Mouse (Mus musculus) CH12.LX (cell line): ENCODE data around the gene Zfp784. TPM values are rescaled to one million over a fixed set of nuclear protein-coding genes. Genes with fewer than 3 reads are reported as not detected.
A peak's percentile ranks its signal among the peaks of the same experiment; 100 is the strongest.

Experiments
- DNase-seq: peaks from one replicate; pipeline ENCODE4 v3.0.0-alpha.2; 2013; ENCODE audit errors: extremely low read depth
- H3K27ac ChIP-seq: 2 replicates; pipeline ENCODE4 v1.5.1; 2012; ENCODE audit warnings: low read depth, mild to moderate bottlenecking, control low read depth, moderate library complexity; ENCODE audit not compliant: insufficient read depth
- H3K27me3 ChIP-seq: replicated peaks from 2 replicates; pipeline ENCODE3; 2012; ENCODE audit warnings: inconsistent platforms
- H3K36me3 ChIP-seq, 2 experiments: replicated peaks in 1 of 2; 2 replicates each; pipeline versions ENCODE3 to v1.6.1; 2012; ENCODE audit warnings: inconsistent platforms in 1 of 2, low read length in 1 of 2, mild to moderate bottlenecking in 1 of 2, mixed read lengths in 1 of 2, moderate library complexity in 1 of 2; ENCODE audit not compliant: control insufficient read depth in 1 of 2, insufficient read depth in 1 of 2
- H3K4me1 ChIP-seq, 2 experiments: 2 replicates each; pipeline ENCODE4 v1.6.1; 2012; ENCODE audit warnings: inconsistent platforms in 1 of 2, moderate library complexity in 1 of 2; ENCODE audit not compliant: insufficient read depth in 2 of 2, control insufficient read depth in 1 of 2
- H3K4me2 ChIP-seq: 2 replicates; pipeline ENCODE4 v1.6.1; 2012; ENCODE audit warnings: low read depth, mild to moderate bottlenecking, control low read depth; ENCODE audit not compliant: poor library complexity, insufficient read depth, severe bottlenecking
- H3K4me3 ChIP-seq, 3 experiments: fragments of 150-350 bp in 1 of 3; sonication (generic) in 1 of 3; replicated peaks in 1 of 3; 2 replicates each; pipeline versions ENCODE3 to v1.5.1; 2011 to 2012; ENCODE audit warnings: low read depth in 2 of 3, low read length in 2 of 3, mild to moderate bottlenecking in 2 of 3, moderate library complexity in 2 of 3, control low read depth in 1 of 3, improper control_type of control experiment in 1 of 3, inconsistent platforms in 1 of 3, mixed read lengths in 1 of 3; ENCODE audit not compliant: poor library complexity in 1 of 3
- H3K79me2 ChIP-seq: replicated peaks from 2 replicates; pipeline ENCODE4 v1.6.1; 2012; ENCODE audit warnings: mild to moderate bottlenecking, moderate library complexity; ENCODE audit not compliant: control insufficient read depth, poor library complexity, insufficient read depth, severe bottlenecking; ENCODE audit errors: extremely low read depth
- H3K9ac ChIP-seq: 2 replicates; pipeline ENCODE4 v1.6.1; 2012; ENCODE audit warnings: low read depth, mild to moderate bottlenecking, control low read depth, moderate library complexity; ENCODE audit not compliant: insufficient read depth
- H3K9me3 ChIP-seq: replicated peaks from 2 replicates; pipeline ENCODE3; 2012; ENCODE audit warnings: low read length, inconsistent platforms, mixed read lengths
- BHLHE40 ChIP-seq: IDR thresholded peaks from 2 replicates; pipeline ENCODE4 v1.6.1; 2011; ENCODE audit warnings: mild to moderate bottlenecking, low read depth, low read length, improper control_type of control experiment
- CHD1 ChIP-seq: IDR thresholded peaks from 2 replicates; pipeline ENCODE4 v1.6.1; 2012; ENCODE audit warnings: low read depth, low read length, improper control_type of control experiment, inconsistent platforms
- CHD2 ChIP-seq: IDR thresholded peaks from 2 replicates; pipeline ENCODE4 v1.6.1; 2011; ENCODE audit warnings: low read length, improper control_type of control experiment
- CTCF ChIP-seq, 2 experiments: IDR thresholded peaks in 1 of 2; conservative IDR thresholded peaks in 1 of 2; 2 replicates each; pipeline ENCODE4 v1.5.1; 2011 to 2012; ENCODE audit warnings: low read depth in 2 of 2, low read length in 2 of 2, improper control_type of control experiment in 1 of 2, inconsistent platforms in 1 of 2, mild to moderate bottlenecking in 1 of 2, moderate library complexity in 1 of 2
- E2F4 ChIP-seq: IDR thresholded peaks from 2 replicates; pipeline ENCODE4 v1.6.1; 2011; ENCODE audit warnings: low read depth, low read length, improper control_type of control experiment; ENCODE audit not compliant: insufficient replicate concordance
- ELF1 ChIP-seq: IDR thresholded peaks from 2 replicates; pipeline ENCODE4 v1.6.1; 2014; ENCODE audit warnings: low read depth, mild to moderate bottlenecking, inconsistent platforms, low read length, improper control_type of control experiment
- EP300 ChIP-seq: IDR thresholded peaks from 2 replicates; pipeline ENCODE4 v1.6.1; 2011; ENCODE audit warnings: low read length, improper control_type of control experiment
- ETS1 ChIP-seq: conservative IDR thresholded peaks from 2 replicates; pipeline ENCODE4 v1.6.1; 2012; ENCODE audit warnings: low read depth, mild to moderate bottlenecking, inconsistent platforms, low read length, improper control_type of control experiment, moderate library complexity
- GABPA ChIP-seq: IDR thresholded peaks from 2 replicates; pipeline ENCODE4 v1.6.1; 2012; ENCODE audit warnings: low read depth, low read length, improper control_type of control experiment, inconsistent platforms; ENCODE audit not compliant: insufficient replicate concordance
- HCFC1 ChIP-seq: IDR thresholded peaks from 2 replicates; pipeline ENCODE4 v1.6.1; 2012; ENCODE audit warnings: low read depth, mild to moderate bottlenecking, inconsistent platforms, low read length, improper control_type of control experiment
- IRF4 ChIP-seq: IDR thresholded peaks from 2 replicates; pipeline ENCODE4 v1.6.1; 2014; ENCODE audit warnings: low read depth, mild to moderate bottlenecking, inconsistent platforms, low read length, improper control_type of control experiment
- JUN ChIP-seq: IDR thresholded peaks from 2 replicates; pipeline ENCODE4 v1.6.1; 2011; ENCODE audit warnings: low read depth, mild to moderate bottlenecking, low read length, improper control_type of control experiment, moderate library complexity; ENCODE audit not compliant: insufficient read depth
- JUND ChIP-seq: conservative IDR thresholded peaks from 2 replicates; pipeline ENCODE4 v1.6.1; 2011; ENCODE audit warnings: low read depth, low read length, improper control_type of control experiment
- KAT2A ChIP-seq: IDR thresholded peaks from 2 replicates; pipeline ENCODE4 v1.6.1; 2012; ENCODE audit warnings: low read length, improper control_type of control experiment, inconsistent platforms; ENCODE audit not compliant: insufficient replicate concordance
- MAFK ChIP-seq: IDR thresholded peaks from 2 replicates; pipeline ENCODE4 v1.6.1; 2011; ENCODE audit warnings: low read length, improper control_type of control experiment; ENCODE audit not compliant: insufficient replicate concordance
- MAX ChIP-seq: IDR thresholded peaks from 2 replicates; pipeline ENCODE4 v1.6.1; 2011; ENCODE audit warnings: low read length, improper control_type of control experiment
- MAZ ChIP-seq: IDR thresholded peaks from 2 replicates; pipeline ENCODE4 v1.6.1; 2012; ENCODE audit warnings: low read depth, mild to moderate bottlenecking, inconsistent platforms, low read length, improper control_type of control experiment, moderate library complexity
- MEF2A ChIP-seq: IDR thresholded peaks from 2 replicates; pipeline ENCODE4 v1.6.1; 2014; ENCODE audit warnings: low read depth, mild to moderate bottlenecking, inconsistent platforms, low read length, improper control_type of control experiment, borderline replicate concordance
- MXI1 ChIP-seq: IDR thresholded peaks from 2 replicates; pipeline ENCODE4 v1.6.1; 2011; ENCODE audit warnings: mild to moderate bottlenecking, low read depth, low read length, improper control_type of control experiment
- MYC ChIP-seq: IDR thresholded peaks from 2 replicates; pipeline ENCODE4 v1.6.1; 2011; ENCODE audit warnings: low read depth, mild to moderate bottlenecking, improper control_type of control experiment, low read length
- NELFE ChIP-seq: IDR thresholded peaks from 2 replicates; pipeline ENCODE4 v1.6.1; 2011; ENCODE audit warnings: low read depth, low read length, improper control_type of control experiment
- NRF1 ChIP-seq: IDR thresholded peaks from 2 replicates; pipeline ENCODE4 v1.6.1; 2014; ENCODE audit warnings: low read depth, mild to moderate bottlenecking, inconsistent platforms, low read length, improper control_type of control experiment, moderate library complexity
- PAX5 ChIP-seq: IDR thresholded peaks from 2 replicates; pipeline ENCODE4 v1.6.1; 2012; ENCODE audit warnings: low read length, inconsistent platforms, mixed read lengths
- POLR2A ChIP-seq: IDR thresholded peaks from 2 replicates; pipeline ENCODE4 v1.6.1; 2011; ENCODE audit warnings: low read depth, mild to moderate bottlenecking, improper control_type of control experiment, low read length
- POLR2AphosphoS2 ChIP-seq: IDR thresholded peaks from 2 replicates; pipeline ENCODE4 v1.6.1; 2011; ENCODE audit warnings: low read depth, low read length, improper control_type of control experiment
- RAD21 ChIP-seq: IDR thresholded peaks from 2 replicates; pipeline ENCODE4 v1.6.1; 2011; ENCODE audit warnings: low read depth, mild to moderate bottlenecking, low read length, improper control_type of control experiment, moderate library complexity
- RCOR1 ChIP-seq: conservative IDR thresholded peaks from 2 replicates; pipeline ENCODE4 v1.6.1; 2012; ENCODE audit warnings: low read depth, mild to moderate bottlenecking, inconsistent platforms, low read length, improper control_type of control experiment
- SIN3A ChIP-seq: IDR thresholded peaks from 2 replicates; pipeline ENCODE4 v1.6.1; 2012; ENCODE audit warnings: low read length, improper control_type of control experiment, inconsistent platforms
- SMC3 ChIP-seq: IDR thresholded peaks from 2 replicates; pipeline ENCODE4 v1.6.1; 2011; ENCODE audit warnings: low read depth, low read length, improper control_type of control experiment
- TBP ChIP-seq: conservative IDR thresholded peaks from 2 replicates; pipeline ENCODE4 v1.6.1; 2011; ENCODE audit warnings: low read depth, low read length, improper control_type of control experiment
- TCF12 ChIP-seq: IDR thresholded peaks from 2 replicates; pipeline ENCODE4 v1.6.1; 2014; ENCODE audit warnings: low read depth, mild to moderate bottlenecking, inconsistent platforms, low read length, improper control_type of control experiment
- UBTF ChIP-seq: IDR thresholded peaks from 2 replicates; pipeline ENCODE4 v1.6.1; 2012; ENCODE audit warnings: low read depth, mild to moderate bottlenecking, inconsistent platforms, low read length, improper control_type of control experiment, moderate library complexity
- USF1 ChIP-seq: IDR thresholded peaks from 2 replicates; pipeline ENCODE4 v1.6.1; 2014; ENCODE audit warnings: low read depth, mild to moderate bottlenecking, inconsistent platforms, low read length, improper control_type of control experiment
- USF2 ChIP-seq: conservative IDR thresholded peaks from 2 replicates; pipeline ENCODE4 v1.6.1; 2011; ENCODE audit warnings: low read depth, low read length, improper control_type of control experiment
- ZC3H11A ChIP-seq: IDR thresholded peaks from 2 replicates; pipeline ENCODE4 v1.6.1; 2012; ENCODE audit warnings: low read depth, mild to moderate bottlenecking, inconsistent platforms, low read length, improper control_type of control experiment
- ZKSCAN1 ChIP-seq: IDR thresholded peaks from 2 replicates; pipeline ENCODE4 v1.6.1; 2012; ENCODE audit warnings: low read depth, inconsistent platforms, low read length, improper control_type of control experiment, borderline replicate concordance
- ZMIZ1 ChIP-seq: IDR thresholded peaks from 2 replicates; pipeline ENCODE4 v1.6.1; 2012; ENCODE audit warnings: low read depth, mild to moderate bottlenecking, inconsistent platforms, low read length, improper control_type of control experiment
- ZNF384 ChIP-seq: IDR thresholded peaks from 2 replicates; pipeline ENCODE4 v1.6.1; 2012; ENCODE audit warnings: low read depth, low read length, improper control_type of control experiment, inconsistent platforms
- dilution Hi-C: fragments of 300-500 bp; cut with MboI; formaldehyde crosslinking; loops from 2 replicates; pipeline ENCODE4 v1.14.3; 2020; ENCODE audit warnings: low sequenced_read_pairs; ENCODE audit not compliant: extremely low pct_unique_long_range_greater_than_20kb, extremely low pct_ligation_motif_present
- in situ Hi-C: fragments of 300-500 bp; cut with MboI; formaldehyde crosslinking; loops from 3 replicates; pipeline ENCODE4 v1.14.3; 2019; ENCODE audit warnings: low sequenced_read_pairs, low pct_ligation_motif_present, low pct_unique_long_range_greater_than_20kb, mixed read lengths
- polyA plus RNA-seq: library from polyadenylated mRNA; unstranded; fragments of >175 nt; gene quantifications from 2 replicates; pipeline ENCODE4 v1.2.1, GENCODE M21; 2012; ENCODE audit warnings: low read depth; ENCODE audit not compliant: insufficient read length
- total RNA-seq, 2 experiments: library from RNA; depleted of rRNA; stranded (reverse); fragments of 300-350 nt in 1 of 2; fragments of >200 nt in 1 of 2; gene quantifications; 2 replicates each; pipeline ENCODE4 v1.2.3; 2012 to 2014

Gene Zfp784
- total and polyA plus RNA-seq, 3 experiments: 0.53 to 1.5 (median 1.1) TPM

DNA sequence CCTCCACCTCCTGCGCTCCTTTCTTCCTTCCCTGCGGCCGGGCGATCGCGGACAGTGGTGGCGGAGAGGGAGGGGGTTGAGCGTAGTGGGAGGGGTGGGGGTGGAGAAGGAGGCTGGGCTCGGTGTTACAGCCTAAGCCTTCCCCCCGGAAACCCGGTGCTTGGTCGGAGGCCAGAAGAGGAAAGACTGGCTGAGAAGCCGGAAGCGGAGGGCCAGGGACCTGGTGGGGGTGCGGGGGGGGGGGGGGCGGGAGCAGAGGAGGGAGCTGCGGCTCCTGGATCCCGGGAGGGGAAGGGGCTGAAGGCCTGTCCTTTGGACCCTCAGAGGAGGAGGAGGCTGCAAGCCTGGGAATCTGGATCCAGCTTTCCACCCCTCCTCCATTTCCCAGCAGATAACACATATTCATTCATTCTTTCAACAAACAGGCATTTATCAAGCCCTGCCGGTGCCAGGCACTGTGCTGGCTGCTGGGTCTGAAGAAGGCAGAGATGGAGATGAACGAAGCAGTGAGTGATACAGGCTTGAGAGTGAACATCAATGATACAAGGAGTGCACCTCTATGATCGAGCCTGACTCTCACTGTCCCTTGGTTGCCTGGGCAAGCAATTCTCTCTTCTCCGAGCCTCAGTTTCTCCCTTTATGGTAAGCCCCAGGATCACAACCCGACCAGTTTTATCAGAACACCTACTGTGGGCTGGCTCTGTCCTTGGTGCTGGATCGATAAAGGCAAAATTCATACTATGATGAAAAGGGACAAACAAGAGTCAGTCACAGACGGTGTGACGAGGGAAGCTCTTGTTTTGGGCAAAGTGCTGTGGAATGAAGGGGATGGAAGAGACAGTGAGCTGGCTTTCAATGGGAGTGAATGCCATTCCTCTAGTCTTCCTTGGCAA is 42.0 kb downstream of the Zfp784 start, which contains the start of gene Zfp579:
Zfp579 (minus strand) TSS at position 156 of the 893 bp plus-strand sequence.
- TF ChIP-seq USF2 (no peak), HCFC1 (peak; percentile 78), NELFE (peak; percentile 55; the same call in 1 of the 2 replicates), ETS1 (no peak), RAD21 (no peak), SMC3 (no peak), TBP (no peak), MAFK (no peak), GABPA (no peak), ELF1 (peak; percentile 78), MAZ (peak; percentile 97), TCF12 (peak; percentile 33; the same call in 1 of the 2 replicates), E2F4 (no peak), KAT2A (no peak), MXI1 (no peak), SIN3A (peak; percentile 83), CTCF (conservative IDR thresholded peaks at IDR 0.05 in 1 of 2, IDR thresholded peaks at IDR 0.05 in 1 of 2; ENCODE audit: low read depth in 2 of 2, low read length in 2 of 2) (no peak), POLR2AphosphoS2 (no peak), CHD1 (no peak), UBTF (no peak), JUND (no peak), MYC (no peak), ZNF384 (no peak), MEF2A (no peak), CHD2 (peak; percentile 79), JUN (no peak), IRF4 (peak; percentile 62; the same call in 1 of the 2 replicates), MAX (no peak), RCOR1 (no peak), USF1 (no peak), PAX5 (no peak), EP300 (no peak), ZKSCAN1 (peak; percentile 31; the same call in 1 of the 2 replicates), BHLHE40 (no peak), ZMIZ1 (no peak), POLR2A (peak; percentile 58), NRF1 (0 out of 2 replicates have a peak, but pooled peaks have one; percentile 8), ZC3H11A (no peak)
- in situ Hi-C loops: no loop called here
- Histone ChIP-seq H3K9ac (peak within 1 kb of the TSS; percentile 91), H3K9me3 (peaks cover 12% of the 10 kb centered on the region), H3K27me3 (no peaks in the 10 kb centered on the region), H3K4me1 (peaks cover 0 to 13% of the 10 kb centered on the region in 2 experiments; a peak in 2 of 4 replicates), H3K4me3 (peak within 1 kb of the TSS; percentile 75 to 82 (median 77)), H3K4me2 (peak within 1 kb of the TSS; percentile 73), H3K79me2 (no peaks in the 10 kb centered on the region), H3K36me3 (peaks cover 11 to 23% of the 10 kb centered on the region in 2 experiments), H3K27ac (peak within 1 kb of the TSS; percentile 25)
- dilution Hi-C loops: no loop called here
- peak; percentile 87 for DNase-seq
